Mouse (Mus musculus) olfactory bulb, adult 2 months (tissue): ENCODE results near the gene Slc10a1. TPM values are rescaled to one million over a fixed set of nuclear protein-coding genes. Genes with fewer than 3 reads are reported as not detected.

Experiments used
- H3K27ac ChIP-seq: fragments of 200-500 bp; 2 replicates; pipeline ENCODE4 v1.5.1; 2012; ENCODE audit warnings: low read depth, low read length; ENCODE audit not compliant: insufficient read depth
- H3K4me1 ChIP-seq: fragments of 200-500 bp; 2 replicates; pipeline ENCODE4 v1.6.1; 2012; ENCODE audit warnings: low read length; ENCODE audit not compliant: control insufficient read depth, insufficient read depth
- H3K4me3 ChIP-seq: fragments of 200-500 bp; 2 replicates; pipeline ENCODE4 v1.5.1; 2012; ENCODE audit warnings: mild to moderate bottlenecking, low read depth, low read length, moderate library complexity; ENCODE audit not compliant: insufficient read depth
- CTCF ChIP-seq: fragments of 200-500 bp; IDR thresholded peaks from 2 replicates; pipeline ENCODE4 v1.5.1; 2012; ENCODE audit warnings: low read depth, mild to moderate bottlenecking, low read length, moderate library complexity; ENCODE audit not compliant: insufficient read depth
- POLR2A ChIP-seq: fragments of 200-500 bp; IDR thresholded peaks from 2 replicates; pipeline ENCODE4 v1.6.1; 2012; ENCODE audit warnings: mild to moderate bottlenecking, low read depth, low read length, moderate library complexity; ENCODE audit not compliant: insufficient read depth
- WGBS: fragments of 180-500 bp; shearing (Covaris S2); methylation state at CpG from one replicate; pipeline ENCODE4 v1.1.7; 2018; 5-methylcytosine and 5-hydroxymethylcytosine counted together
- polyA plus RNA-seq: library from polyadenylated mRNA; stranded (reverse); fragments of >200 nt; gene quantifications from 2 replicates; pipeline ENCODE4 v1.2.4, GENCODE M21; 2012; ENCODE audit warnings: low replicate concordance; ENCODE audit not compliant: missing spikeins, insufficient read depth, insufficient read length

Gene Slc10a1
- polyA plus RNA-seq, 1 experiment: not detected

DNA sequence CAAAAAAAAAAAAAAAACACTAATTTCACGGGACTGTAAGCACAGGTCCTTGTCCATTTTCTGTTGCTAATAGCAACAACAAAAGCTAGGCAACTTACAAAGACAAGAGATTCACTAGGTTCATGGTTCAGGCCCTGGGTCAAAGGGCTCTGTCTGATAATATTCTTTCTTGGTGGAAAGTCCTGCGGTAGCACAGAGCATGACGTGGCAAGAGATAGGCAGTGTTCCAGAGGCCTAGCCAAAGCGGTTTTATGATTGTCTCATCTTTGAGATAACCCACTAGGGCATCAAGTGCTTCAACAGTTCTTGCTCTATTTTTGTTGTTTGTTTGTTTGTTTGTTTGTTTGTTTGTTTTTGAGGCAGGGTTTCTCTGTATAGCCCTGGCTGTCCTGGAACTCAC is 42.0 kb downstream of the Slc10a1 start:
- Histone ChIP-seq H3K4me3 (no peak overlapping the region), H3K27ac (no peak overlapping the region), H3K4me1 (peaks cover 8% of the 10 kb centered on the region)
- 93% methylated on average over 4 of the region's 4 CpGs for WGBS
- TF ChIP-seq POLR2A: no peak
- TF ChIP-seq CTCF: no peak

DNA sequence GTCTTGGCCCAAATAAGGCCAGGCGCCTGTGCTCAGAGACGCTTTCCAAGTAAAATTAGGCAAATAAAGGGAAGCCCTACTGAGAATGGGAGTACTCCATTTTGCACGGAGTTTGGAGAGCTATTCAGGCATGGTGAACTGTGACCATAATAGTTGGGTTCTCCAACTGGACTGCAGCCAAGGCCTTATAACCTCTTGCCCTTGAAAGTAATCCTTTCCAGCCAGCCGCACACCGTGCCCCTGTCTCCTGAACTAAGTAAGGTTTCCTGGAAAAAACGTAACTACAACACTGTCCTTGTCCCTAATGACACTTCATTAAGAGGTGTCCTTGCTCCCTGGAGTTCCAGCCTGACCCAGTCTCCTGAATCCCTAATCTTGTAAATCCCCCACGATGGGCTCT is 42.6 kb downstream of the Slc10a1 start:
- 42% methylated on average over 7 of the region's 7 CpGs for WGBS
- TF ChIP-seq CTCF (no peak), POLR2A (no peak)
- peaks cover 8% of the 10 kb centered on the region for H3K4me1 ChIP-seq
- no peak overlapping the region for H3K27ac ChIP-seq
- no peak overlapping the region for H3K4me3 ChIP-seq

DNA sequence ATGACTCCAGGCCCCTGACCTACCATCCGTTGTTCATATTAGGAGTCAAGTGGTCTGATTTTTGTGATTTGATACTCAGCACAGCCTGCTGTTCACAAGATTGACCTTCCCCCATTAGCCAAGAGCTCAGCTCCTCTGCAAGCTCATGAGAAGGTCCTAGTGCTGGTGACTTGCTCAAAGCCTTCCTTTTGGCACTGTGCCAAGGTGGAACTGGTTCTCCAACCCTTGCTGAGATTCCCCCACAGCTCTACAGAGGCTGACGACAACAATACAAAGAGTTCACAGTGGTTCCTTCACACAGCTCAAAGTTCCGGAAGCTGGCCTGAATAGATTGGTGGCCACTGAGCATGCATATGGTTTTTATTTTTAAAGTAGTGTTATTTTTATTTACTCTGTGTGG is 44.3 kb downstream of the Slc10a1 start:
- H3K27ac ChIP-seq: no peak overlapping the region
- 67% methylated on average over 3 of the region's 3 CpGs for WGBS
- no peak for TF ChIP-seq CTCF
- TF ChIP-seq POLR2A: no peak
- H3K4me1 ChIP-seq: peaks cover 8% of the 10 kb centered on the region
- no peak overlapping the region for H3K4me3 ChIP-seq

DNA sequence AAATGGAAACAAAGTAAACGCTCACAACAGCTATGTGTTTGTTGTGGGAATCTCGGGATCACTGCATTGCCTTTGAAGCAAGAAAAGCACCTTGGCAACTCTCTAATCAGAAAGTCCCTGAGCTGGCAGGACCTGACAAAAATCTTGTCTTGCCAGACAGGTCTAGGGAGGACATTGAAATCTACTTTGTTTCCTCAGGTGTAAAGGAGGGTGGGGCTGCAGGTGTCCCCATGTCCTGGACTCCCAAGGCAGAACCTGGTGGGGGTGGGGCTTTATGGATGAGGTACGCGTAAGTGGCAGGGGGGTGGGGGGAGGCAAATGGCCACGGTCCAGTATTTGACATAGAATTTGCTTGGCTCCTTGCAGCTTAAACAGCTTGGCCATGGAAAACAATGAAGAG is 44.9 kb downstream of the Slc10a1 start:
- 67% methylated on average over 5 of the region's 5 CpGs for WGBS
- Histone ChIP-seq H3K27ac (no peak overlapping the region), H3K4me1 (peaks cover 8% of the 10 kb centered on the region), H3K4me3 (no peak overlapping the region)
- TF ChIP-seq CTCF (no peak), POLR2A (no peak)

DNA sequence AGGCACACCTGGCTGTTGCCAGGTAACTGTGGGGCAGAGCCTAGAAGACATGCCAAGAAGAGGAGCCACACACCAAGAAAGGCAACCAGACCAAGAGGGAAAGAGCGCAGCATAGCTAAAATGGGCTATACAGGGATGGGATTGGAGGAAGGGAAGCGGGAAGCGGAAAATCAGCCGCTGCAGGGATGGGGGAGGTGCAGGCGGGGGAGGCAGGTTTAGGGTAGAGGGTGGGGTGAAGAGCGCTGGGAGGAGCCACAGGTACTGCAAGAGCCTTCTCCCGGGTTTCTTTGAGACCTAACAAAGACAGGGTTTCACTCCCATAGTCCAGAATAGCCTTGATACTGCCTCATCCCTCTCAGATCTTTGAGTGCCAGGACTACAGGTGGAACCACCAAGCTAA is 45.6 kb downstream of the Slc10a1 start:
- TF ChIP-seq CTCF: no peak
- TF ChIP-seq POLR2A: no peak
- Histone ChIP-seq H3K4me3 (no peak overlapping the region), H3K27ac (no peak overlapping the region), H3K4me1 (peaks cover 8% of the 10 kb centered on the region)
- WGBS: 13% methylated on average over 7 of the region's 7 CpGs

DNA sequence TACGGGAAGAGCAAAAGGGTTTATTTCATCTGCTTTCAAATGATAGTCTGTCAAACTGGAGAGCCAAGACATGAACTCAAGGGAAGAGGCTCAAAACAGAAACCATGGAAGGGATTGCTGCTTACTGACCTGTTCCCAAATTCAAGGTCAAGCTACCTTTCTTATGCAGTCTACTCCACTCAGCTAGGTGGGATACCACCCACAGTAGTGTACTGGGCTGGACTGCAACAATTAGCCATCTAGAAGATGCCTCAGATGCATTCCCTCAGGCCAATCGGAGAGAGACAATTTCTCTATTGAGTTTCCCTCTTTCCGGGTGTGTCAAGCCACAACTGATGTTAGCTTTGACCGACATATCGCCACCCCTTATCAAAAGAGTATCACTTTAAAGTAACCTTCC is 47.2 kb downstream of the Slc10a1 start:
- WGBS: 98% methylated on average over 5 of the region's 5 CpGs
- Histone ChIP-seq H3K4me1 (peaks cover 8% of the 10 kb centered on the region), H3K27ac (no peak overlapping the region), H3K4me3 (no peak overlapping the region)
- no peak for TF ChIP-seq CTCF
- no peak for TF ChIP-seq POLR2A

DNA sequence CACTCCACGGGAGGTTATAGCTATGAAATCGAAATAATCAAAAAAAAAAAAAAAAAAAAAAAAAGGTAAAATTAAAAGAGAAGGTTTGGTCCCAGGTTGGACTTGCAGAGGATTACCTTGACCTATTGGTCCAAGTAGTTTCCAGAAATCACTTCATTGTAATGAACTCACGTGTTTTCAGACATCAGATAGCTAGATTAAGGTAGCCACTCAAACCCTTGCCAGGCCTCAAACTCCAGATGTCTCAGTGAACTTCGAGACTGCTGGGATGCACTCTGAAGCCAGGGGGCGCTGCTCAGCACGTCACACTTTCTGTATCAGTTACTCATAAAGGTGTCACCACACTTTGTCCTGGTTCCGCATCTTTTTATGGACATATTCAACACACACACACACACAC is 50.7 kb downstream of the Slc10a1 start:
- Histone ChIP-seq H3K4me1 (peaks cover 4% of the 10 kb centered on the region), H3K27ac (no peak overlapping the region), H3K4me3 (no peak overlapping the region)
- TF ChIP-seq CTCF (no peak), POLR2A (no peak)
- WGBS: 53% methylated on average over 7 of the region's 7 CpGs

DNA sequence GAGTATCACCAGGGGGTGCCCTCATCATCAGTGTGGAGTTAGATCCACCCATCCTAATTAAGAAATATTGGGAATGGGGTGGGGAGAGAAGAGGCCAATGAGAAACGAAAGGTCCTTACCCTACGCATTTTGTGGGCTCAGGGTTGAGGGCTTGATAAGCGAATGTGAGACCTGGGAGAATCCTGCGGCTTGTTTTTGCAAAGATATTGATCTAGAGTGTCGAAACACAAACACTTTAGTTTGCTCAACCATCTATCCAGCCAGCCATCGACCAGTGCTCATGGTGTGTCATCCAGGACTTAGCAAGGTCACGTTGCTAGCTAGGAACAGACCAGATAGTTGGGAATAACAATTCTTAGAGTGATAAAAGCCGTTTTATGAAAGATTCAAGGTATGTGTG is 58.9 kb downstream of the Slc10a1 start:
- Histone ChIP-seq H3K4me1 (no peaks in the 10 kb centered on the region), H3K27ac (no peak overlapping the region), H3K4me3 (no peak overlapping the region)
- WGBS: 89% methylated on average over 8 of the region's 8 CpGs
- TF ChIP-seq POLR2A (no peak), CTCF (no peak)

Other genes with a start within 250 kb of the Slc10a1 start
- not detected in 2 replicates for gene Ccdc177, start 208.0 kb downstream of the Slc10a1 start, polyA plus RNA-seq
- not detected in 2 replicates for gene Susd6, start 178.2 kb downstream of the Slc10a1 start, polyA plus RNA-seq
- gene Srsf5, start 23.2 kb downstream of the Slc10a1 start, polyA plus RNA-seq: 488 and 574 TPM in 2 replicates
- not detected in 2 replicates for gene Smoc1, start 58.1 kb upstream of the Slc10a1 start, polyA plus RNA-seq